Mouse (Mus musculus) spleen, adult 2 months (tissue): ENCODE results near the gene Hspa5. TPM values are rescaled to one million over a fixed set of nuclear protein-coding genes. Genes with fewer than 3 reads are reported as not detected.
"Not testable (repeated sequence)": the region's sequence is repeated elsewhere in the genome, so short reads cannot be mapped to it uniquely, and the experiment has no call there.

Experiments used
- DNase-seq, 2 experiments: peaks; one replicate each; pipeline versions ENCODE4 v3.0.0 to v3.0.0-alpha.2; 2012 to 2021; ENCODE audit warnings: low spot score in 2 of 2, low read depth in 1 of 2
- H3K27ac ChIP-seq: fragments of 200-500 bp; 2 replicates; pipeline ENCODE4 v1.5.1; 2012; ENCODE audit warnings: low read length, inconsistent platforms; ENCODE audit not compliant: insufficient read depth
- H3K27me3 ChIP-seq: fragments of 200-500 bp; 2 replicates; pipeline ENCODE4 v1.6.1; 2012; ENCODE audit warnings: mild to moderate bottlenecking, moderate library complexity, low read length, inconsistent platforms; ENCODE audit not compliant: control insufficient read depth, insufficient read depth
- H3K36me3 ChIP-seq: fragments of 200-500 bp; 2 replicates; pipeline ENCODE4 v1.6.1; 2012; ENCODE audit warnings: mild to moderate bottlenecking, low read length, inconsistent platforms; ENCODE audit not compliant: control insufficient read depth, insufficient read depth
- H3K4me1 ChIP-seq: fragments of 200-500 bp; 2 replicates; pipeline ENCODE4 v1.6.1; 2011; ENCODE audit warnings: inconsistent platforms; ENCODE audit not compliant: control insufficient read depth, insufficient read depth, insufficient read length
- H3K4me3 ChIP-seq: fragments of 200-500 bp; 2 replicates; pipeline ENCODE4 v1.5.1; 2011; ENCODE audit warnings: mild to moderate bottlenecking, inconsistent platforms; ENCODE audit not compliant: insufficient read depth, insufficient read length; ENCODE audit errors: extremely low read depth
- CTCF ChIP-seq: fragments of 200-500 bp; IDR thresholded peaks from 2 replicates; pipeline ENCODE4 v1.5.1; 2011; ENCODE audit warnings: mild to moderate bottlenecking, inconsistent platforms; ENCODE audit not compliant: insufficient read depth, insufficient read length, insufficient replicate concordance; ENCODE audit errors: extremely low read depth
- POLR2A ChIP-seq: fragments of 200-500 bp; IDR thresholded peaks from 2 replicates; pipeline ENCODE4 v1.6.1; 2011; ENCODE audit warnings: low read depth, low read length, inconsistent platforms
- whole genome bisulfite sequencing: fragments of 180-500 bp; shearing (Covaris S2); methylation state at CpG from one replicate; pipeline ENCODE4 v1.1.7; 2018; 5-methylcytosine and 5-hydroxymethylcytosine counted together
- polyA plus RNA-seq: library from polyadenylated mRNA; depleted of rRNA; stranded (reverse); fragments of >200 nt; gene quantifications from 2 replicates; pipeline ENCODE4 v1.2.3, GENCODE M21; 2012

Hspa5 gene
- polyA plus RNA-seq, 1 experiment = 723 TPM

- Histone ChIP-seq H3K27ac (no peak overlapping the region), H3K36me3 (peaks cover 23% of the 10 kb centered on the region)
- TF ChIP-seq CTCF (peak; percentile 81; the same call in 1 of the 2 replicates), POLR2A (no peak)
Measured at GRCm38 (mm10) chr2:34784085-34784484, 12.3 kb downstream of the Hspa5 start.

DNA sequence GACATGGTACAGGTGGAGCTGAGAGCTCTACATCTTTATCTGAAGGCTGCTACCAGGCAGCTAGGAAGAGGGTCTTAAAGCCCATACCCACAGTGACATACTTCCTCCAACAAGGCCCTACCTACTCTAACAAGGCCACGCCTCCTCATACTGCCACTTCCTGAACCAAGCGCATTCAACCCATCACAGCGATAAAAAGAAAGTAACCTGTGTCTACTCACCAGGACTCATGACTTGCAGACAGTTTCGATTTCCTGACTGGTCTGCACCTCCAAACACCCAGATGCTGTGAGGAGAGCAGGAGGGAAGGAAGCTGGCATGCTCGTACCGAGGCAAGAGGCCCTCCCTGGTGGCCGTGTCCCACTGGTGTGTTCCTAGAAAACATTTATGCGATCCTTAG is 18.5 kb downstream of the Hspa5 start:
- H3K4me1 ChIP-seq = peaks cover 5% of the 10 kb centered on the region
- peak overlapping the region; percentile 96 for H3K27ac ChIP-seq
- peaks cover 5% of the 10 kb centered on the region; the same call in 1 of the 2 replicates for H3K36me3 ChIP-seq
- WGBS = 12% methylated on average over 8 of the region's 8 CpGs
- TF ChIP-seq CTCF (no peak), POLR2A (peak; percentile 39; the same call in 1 of the 2 replicates)
- H3K27me3 ChIP-seq = no peaks in the 10 kb centered on the region
- peak; percentile 57 to 79 for DNase-seq
- peak overlapping the region; percentile 64 for H3K4me3 ChIP-seq

More at GRCm38 (mm10) chr2:34784085-34784484, 12.3 kb downstream of the Hspa5 start:
- no peak overlapping the region for H3K4me3 ChIP-seq
- no peaks in the 10 kb centered on the region for H3K27me3 ChIP-seq
- WGBS = 80% methylated on average over 2 of the region's 2 CpGs
- no peaks in the 10 kb centered on the region for H3K4me1 ChIP-seq
- peak; percentile 36 to 51 for DNase-seq

- WGBS = 96% methylated on average over 2 of the region's 2 CpGs
- H3K36me3 ChIP-seq, H3K4me1 ChIP-seq, H3K27ac ChIP-seq, H3K27me3 ChIP-seq, H3K4me3 ChIP-seq, DNase-seq: not testable (repeated sequence)
Measured at GRCm38 (mm10) chr2:34792543-34792942, 20.8 kb downstream of the Hspa5 start.

DNA sequence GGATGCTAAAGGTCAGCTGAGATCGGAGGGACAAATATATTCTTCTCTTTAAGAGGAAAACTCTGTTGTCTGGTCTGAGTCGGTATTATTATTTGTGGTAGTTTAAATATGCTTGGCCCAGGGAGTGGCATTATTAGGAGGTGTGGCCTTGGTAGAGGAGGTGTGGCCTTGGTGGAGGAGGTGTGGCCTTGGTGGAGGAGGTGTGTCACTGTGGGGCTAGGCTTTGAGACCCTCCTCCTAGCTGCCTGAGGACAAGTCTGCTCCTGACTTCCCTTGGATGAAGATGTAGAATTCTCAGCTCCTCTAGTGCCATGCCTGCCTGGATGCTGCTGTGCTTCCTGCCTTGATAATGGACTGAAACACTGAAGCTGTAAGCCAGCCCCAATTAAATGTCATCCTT is 22.7 kb downstream of the Hspa5 start:
- no peak overlapping the region for H3K4me3 ChIP-seq
- TF ChIP-seq CTCF = no peak
- no peaks in the 10 kb centered on the region for H3K27me3 ChIP-seq
- DNase-seq = no peak
- H3K4me1 ChIP-seq = peaks cover 5% of the 10 kb centered on the region
- no peak overlapping the region for H3K27ac ChIP-seq
- H3K36me3 ChIP-seq = no peaks in the 10 kb centered on the region
- 95% methylated on average over 2 of the region's 2 CpGs for WGBS

GRCm38 (mm10) chr2:34795426-34795825 is 23.7 kb downstream of the Hspa5 start:
- peaks cover 5% of the 10 kb centered on the region for H3K4me1 ChIP-seq
- WGBS = 91% methylated on average over 7 of the region's 7 CpGs
- TF ChIP-seq POLR2A (no peak), CTCF (no peak)
- no peaks in the 10 kb centered on the region for H3K36me3 ChIP-seq
- no peak overlapping the region for H3K27ac ChIP-seq
- no peaks in the 10 kb centered on the region for H3K27me3 ChIP-seq
- no peak overlapping the region for H3K4me3 ChIP-seq
- no peak for DNase-seq

GRCm38 (mm10) chr2:34799357-34800256 is 27.8 kb downstream of the Hspa5 start, which contains the start of gene Rabepk:
Gene Rabepk, minus strand, starts transcription at chr2:34799912.
- peak within 1 kb of the TSS; percentile 76 for H3K4me3 ChIP-seq
- WGBS = 2% methylated on average over 44 of the region's 44 CpGs
- DNase-seq = peak; percentile 65 to 84

DNA sequence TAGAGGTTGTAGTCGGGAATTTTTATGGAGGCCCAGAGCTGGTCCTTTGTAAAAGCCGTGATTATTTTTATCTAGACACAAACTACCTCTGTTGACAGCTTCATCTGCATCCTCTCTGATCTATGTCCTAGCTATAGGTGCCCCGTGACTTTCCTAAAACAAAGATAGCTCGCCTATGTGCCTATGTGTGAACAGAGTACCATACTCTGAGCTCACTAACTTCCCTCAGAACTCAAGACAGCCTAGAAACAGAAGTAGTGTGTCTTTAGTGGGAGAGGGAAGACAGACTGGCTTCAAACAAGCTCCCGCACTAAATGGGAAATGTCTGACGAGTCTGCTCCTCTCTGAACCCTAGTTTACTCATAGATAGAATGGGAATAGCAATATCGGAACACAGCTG is 28.6 kb downstream of the Hspa5 start:
- DNase-seq = no peak
- Histone ChIP-seq H3K4me3 (no peak overlapping the region), H3K36me3 (peaks cover under 1% of the 10 kb centered on the region; the same call in 1 of the 2 replicates), H3K27me3 (no peaks in the 10 kb centered on the region), H3K27ac (no peak overlapping the region), H3K4me1 (no peaks in the 10 kb centered on the region; the same call in 1 of the 2 replicates)
- WGBS = 57% methylated on average over 7 of the region's 7 CpGs
- TF ChIP-seq POLR2A = no peak
- no peak for TF ChIP-seq CTCF

More at GRCm38 (mm10) chr2:34799357-34800256, 27.8 kb downstream of the Hspa5 start, which contains the start of gene Rabepk:
- H3K27ac ChIP-seq = peak within 1 kb of the TSS; percentile 64
- H3K4me1 ChIP-seq = no peaks in the 10 kb centered on the region; the same call in 1 of the 2 replicates
- no peak for TF ChIP-seq CTCF
- TF ChIP-seq POLR2A = peak; percentile 74
- H3K36me3 ChIP-seq = no peaks in the 10 kb centered on the region
- H3K27me3 ChIP-seq = no peaks in the 10 kb centered on the region
